Mouse (Mus musculus) midbrain, embryonic 14.5 days (tissue): ENCODE measurements at regions not wholly inside any gene's neighbourhood (a gene's known extent, or its start where the extent isn't known, plus 50 kb on each side); places are given as distances from the start of the nearest gene placed in this dataset.

Experiments used
- ATAC-seq: fragments of 200-750 bp; cut with Nextera tagmentation; 2 replicates; pipeline ENCODE4 v1.8.0; 2017; ENCODE audit warnings: moderate number of reproducible peaks, moderate library complexity; ENCODE audit not compliant: low FRiP score, low TSS enrichment
- DNase-seq: peaks from one replicate; pipeline ENCODE4 v3.0.0-alpha.2; 2015
- H3K27ac ChIP-seq: fragments of 300-500 bp; sonication (generic); replicated peaks from 2 replicates; pipeline ENCODE4 v1.5.1; 2014; ENCODE audit warnings: mild to moderate bottlenecking, low read depth, low read length, moderate library complexity
- H3K27me3 ChIP-seq: fragments of 300-500 bp; sonication (generic); 2 replicates; pipeline ENCODE4 v1.6.1; 2014; ENCODE audit warnings: low read length, control low read depth, mixed read lengths; ENCODE audit not compliant: control insufficient read depth, insufficient read depth
- H3K36me3 ChIP-seq: fragments of 300-500 bp; sonication (generic); 2 replicates; pipeline ENCODE4 v1.6.1; 2014; ENCODE audit warnings: low read length, control low read depth; ENCODE audit not compliant: control insufficient read depth, insufficient read depth
- H3K4me1 ChIP-seq: fragments of 300-500 bp; sonication (generic); 2 replicates; pipeline ENCODE4 v1.6.1; 2014; ENCODE audit warnings: mild to moderate bottlenecking, antibody characterized with exemption, low read length, control low read depth; ENCODE audit not compliant: control insufficient read depth, insufficient read depth
- H3K4me2 ChIP-seq: fragments of 300-500 bp; sonication (generic); 2 replicates; pipeline ENCODE4 v1.6.1; 2014; ENCODE audit warnings: mild to moderate bottlenecking, low read length, moderate library complexity
- H3K4me3 ChIP-seq: fragments of 300-500 bp; sonication (generic); replicated peaks from 2 replicates; pipeline ENCODE4 v1.5.1; 2014; ENCODE audit warnings: low read depth, low read length
- H3K9ac ChIP-seq: fragments of 300-500 bp; sonication (generic); replicated peaks from 2 replicates; pipeline ENCODE4 v1.6.1; 2014; ENCODE audit warnings: mild to moderate bottlenecking, low read length, moderate library complexity
- H3K9me3 ChIP-seq: fragments of 300-500 bp; sonication (generic); 2 replicates; pipeline ENCODE4 v1.6.1; 2016; ENCODE audit warnings: low read length, control low read depth, mixed read lengths; ENCODE audit not compliant: control insufficient read depth
- WGBS: fragments of 180-500 bp; shearing (Covaris S2); extraction: QIAGEN DNeasy Blood & Tissue Kit; methylation state at CpG from one replicate; pipeline ENCODE4 v1.1.7; 2014; 5-methylcytosine and 5-hydroxymethylcytosine counted together

DNA sequence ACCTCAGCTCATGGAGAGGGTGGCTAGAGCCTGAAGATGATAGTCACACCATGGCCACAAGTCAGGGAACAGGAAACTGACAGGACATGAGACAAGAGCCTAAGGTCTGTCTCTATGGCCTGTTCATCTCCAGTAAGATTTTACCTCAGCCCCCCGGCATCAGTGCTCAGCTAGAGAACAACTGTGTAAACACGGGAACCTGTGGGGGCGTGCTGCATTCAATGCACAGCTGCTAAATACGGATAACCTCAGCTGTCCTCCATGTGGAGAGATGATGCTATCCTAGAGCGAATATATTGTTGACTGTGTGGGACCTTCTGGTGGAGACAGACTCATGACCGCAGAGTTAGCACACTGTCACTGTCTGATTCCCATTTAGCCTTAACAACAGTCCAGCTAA, 76.4 kb upstream of the Eef1e1 start:
- H3K4me3 ChIP-seq = no peak overlapping the region
- no peak overlapping the region for H3K27ac ChIP-seq
- DNase-seq (no peak), ATAC-seq (no peak)
- H3K36me3 ChIP-seq = no peaks in the 10 kb centered on the region
- H3K27me3 ChIP-seq = no peaks in the 10 kb centered on the region
- no peaks in the 10 kb centered on the region for H3K9me3 ChIP-seq
- H3K4me2 ChIP-seq = no peak overlapping the region
- WGBS = 86% methylated on average over 6 of the region's 6 CpGs
- no peaks in the 10 kb centered on the region for H3K4me1 ChIP-seq
- no peak overlapping the region for H3K9ac ChIP-seq

DNA sequence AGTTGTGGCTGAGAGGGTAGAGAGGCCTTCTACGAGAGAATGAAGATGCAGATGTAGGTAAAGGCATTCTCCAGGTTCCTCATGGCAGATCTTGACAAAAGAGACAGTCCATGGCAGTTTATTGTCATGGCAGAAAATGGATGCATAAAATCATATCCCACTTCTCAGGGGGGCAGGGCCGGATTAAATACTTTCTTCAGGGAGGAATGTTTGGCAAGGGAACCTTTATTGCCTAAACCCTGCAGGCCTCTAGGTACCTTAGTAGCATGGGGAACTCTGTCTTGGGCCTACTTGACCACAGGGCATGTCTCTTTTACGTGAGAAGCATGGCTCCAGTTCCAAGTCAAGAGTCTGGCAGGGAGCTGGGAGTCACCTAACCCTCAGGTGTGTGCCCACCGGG, 74.4 kb upstream of the Eef1e1 start:
- no peak overlapping the region for H3K9ac ChIP-seq
- WGBS = 90% methylated on average over 4 of the region's 4 CpGs
- no peak overlapping the region for H3K4me3 ChIP-seq
- no peaks in the 10 kb centered on the region for H3K27me3 ChIP-seq
- no peak overlapping the region for H3K4me2 ChIP-seq
- DNase-seq = no peak
- no peaks in the 10 kb centered on the region for H3K4me1 ChIP-seq
- H3K36me3 ChIP-seq = no peaks in the 10 kb centered on the region
- H3K27ac ChIP-seq = no peak overlapping the region
- H3K9me3 ChIP-seq = no peaks in the 10 kb centered on the region
- ATAC-seq = no peak

DNA sequence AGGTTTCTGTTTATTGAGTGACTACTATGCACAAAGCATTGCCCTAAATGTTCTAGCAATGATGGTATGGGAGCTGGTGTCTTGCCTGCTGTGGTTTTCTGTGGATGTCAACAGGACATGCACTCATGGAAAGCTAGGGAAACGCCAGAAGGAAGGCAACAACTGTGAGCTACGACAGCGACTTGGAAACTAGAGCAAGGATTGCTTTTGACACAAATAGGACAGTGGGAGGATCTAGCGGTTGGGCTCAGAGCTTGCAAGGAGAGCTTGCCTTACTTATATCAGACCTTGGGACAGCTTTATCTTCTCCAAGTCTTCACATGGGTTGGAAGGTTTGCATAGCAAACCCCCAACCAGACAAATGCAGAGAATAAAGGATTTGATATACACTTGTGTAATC, 66.6 kb upstream of the Eef1e1 start:
- H3K27me3 ChIP-seq = no peaks in the 10 kb centered on the region
- H3K27ac ChIP-seq = no peak overlapping the region
- DNase-seq (no peak), ATAC-seq (no peak)
- 88% methylated on average over 4 of the region's 4 CpGs for WGBS
- no peak overlapping the region for H3K4me2 ChIP-seq
- no peaks in the 10 kb centered on the region for H3K4me1 ChIP-seq
- H3K36me3 ChIP-seq = no peaks in the 10 kb centered on the region
- H3K9ac ChIP-seq = no peak overlapping the region
- H3K4me3 ChIP-seq = no peak overlapping the region
- no peaks in the 10 kb centered on the region for H3K9me3 ChIP-seq

DNA sequence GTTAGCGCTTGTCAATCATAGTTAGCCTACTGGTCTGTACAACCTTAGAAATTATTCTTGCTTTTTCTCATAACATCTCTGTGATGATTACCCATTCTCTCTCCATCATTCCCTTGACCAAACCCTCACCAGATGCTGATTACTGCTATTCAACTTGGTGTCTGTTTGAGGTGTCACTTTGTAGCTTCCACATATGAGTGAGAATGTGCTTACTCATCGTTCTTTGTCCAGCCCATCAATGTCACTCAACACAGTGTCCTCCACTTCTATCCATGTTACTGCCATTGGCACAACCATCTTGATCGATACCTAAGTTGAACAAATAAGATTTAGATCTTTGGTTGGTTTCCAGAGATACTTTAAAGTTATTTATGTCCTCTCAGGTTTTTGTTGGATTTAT, 62.3 kb upstream of the Eef1e1 start:
- WGBS = 97% methylated on average over 3 of the region's 3 CpGs
- DNase-seq = no peak
- no peak for ATAC-seq

DNA sequence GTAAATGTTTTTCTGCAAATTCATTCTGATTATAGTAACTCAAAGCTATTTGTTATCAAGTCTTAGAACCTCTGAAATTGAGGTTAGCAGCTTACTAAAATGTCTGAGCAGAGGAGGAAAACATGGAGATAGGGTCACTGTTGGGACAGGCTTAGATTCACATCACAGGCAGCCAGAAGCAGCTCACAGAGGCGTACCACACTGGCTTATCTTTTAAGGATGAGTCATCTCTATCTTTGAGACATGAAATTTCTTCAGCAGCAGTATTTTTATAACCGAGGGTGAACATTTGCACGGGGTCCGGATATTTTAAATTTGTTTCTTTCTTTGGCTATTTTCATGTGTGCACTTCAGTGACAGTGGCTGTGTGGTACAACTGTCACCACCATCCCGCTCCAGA, 56.0 kb upstream of the Eef1e1 start:
- Histone ChIP-seq H3K9ac (no peak overlapping the region), H3K9me3 (no peaks in the 10 kb centered on the region), H3K36me3 (no peaks in the 10 kb centered on the region), H3K27ac (no peak overlapping the region), H3K4me3 (no peak overlapping the region), H3K4me1 (no peaks in the 10 kb centered on the region), H3K4me2 (no peak overlapping the region), H3K27me3 (no peaks in the 10 kb centered on the region)
- 93% methylated on average over 5 of the region's 5 CpGs for WGBS
- DNase-seq (no peak), ATAC-seq (no peak)

More for the DNA sequence above, 62.3 kb upstream of the Eef1e1 start:
- no peaks in the 10 kb centered on the region for H3K9me3 ChIP-seq
- H3K4me2 ChIP-seq = no peak overlapping the region
- no peak overlapping the region for H3K27ac ChIP-seq
- H3K4me1 ChIP-seq = no peaks in the 10 kb centered on the region
- H3K36me3 ChIP-seq = no peaks in the 10 kb centered on the region
- no peak overlapping the region for H3K9ac ChIP-seq
- no peak overlapping the region for H3K4me3 ChIP-seq
- H3K27me3 ChIP-seq = no peaks in the 10 kb centered on the region
